Mouse (Mus musculus) heart, embryonic 16.5 days (tissue): ENCODE measurements around the gene Kif17. TPM values are rescaled to one million over a fixed set of nuclear protein-coding genes. Genes with fewer than 3 reads are reported as not detected.

Source experiments
- ATAC-seq: fragments of 200-750 bp; cut with Nextera tagmentation; replicated peaks from 2 replicates; pipeline ENCODE4 v1.8.0; 2017; ENCODE audit warnings: moderate number of reproducible peaks; ENCODE audit not compliant: insufficient read depth, low FRiP score; ENCODE audit errors: extremely low read depth
- H3K27ac ChIP-seq: fragments of 300-500 bp; sonication (generic); 2 replicates; pipeline ENCODE4 v1.5.1; 2014; ENCODE audit warnings: mild to moderate bottlenecking, low read length, control low read depth, moderate library complexity
- H3K27me3 ChIP-seq: fragments of 300-500 bp; sonication (generic); 2 replicates; pipeline ENCODE4 v1.6.1; 2014; ENCODE audit warnings: low read length, mixed read lengths; ENCODE audit not compliant: control insufficient read depth, insufficient read depth
- H3K36me3 ChIP-seq: fragments of 300-500 bp; sonication (generic); 2 replicates; pipeline ENCODE4 v1.6.1; 2014; ENCODE audit not compliant: control insufficient read depth, insufficient read depth
- H3K4me1 ChIP-seq: fragments of 300-500 bp; sonication (generic); 2 replicates; pipeline ENCODE4 v1.6.1; 2014; ENCODE audit warnings: low read length, mixed read lengths; ENCODE audit not compliant: control insufficient read depth, insufficient read depth
- H3K4me2 ChIP-seq: fragments of 300-500 bp; sonication (generic); 2 replicates; pipeline ENCODE4 v1.6.1; 2014; ENCODE audit warnings: low read depth, mild to moderate bottlenecking, control low read depth, low read length
- H3K4me3 ChIP-seq: fragments of 300-500 bp; sonication (generic); 2 replicates; pipeline ENCODE4 v1.5.1; 2014; ENCODE audit warnings: mild to moderate bottlenecking, control low read depth, low read length
- H3K9ac ChIP-seq: fragments of 300-500 bp; sonication (generic); 2 replicates; pipeline ENCODE4 v1.6.1; 2014; ENCODE audit warnings: low read length, control low read depth
- H3K9me3 ChIP-seq: fragments of 300-500 bp; sonication (generic); replicated peaks from 2 replicates; pipeline ENCODE4 v1.6.1; 2016; ENCODE audit warnings: low read length; ENCODE audit not compliant: control insufficient read depth
- WGBS: fragments of 180-500 bp; shearing (Covaris S2); extraction: QIAGEN DNeasy Blood & Tissue Kit; methylation state at CpG from one replicate; pipeline ENCODE4 v1.1.7; 2014; 5-methylcytosine and 5-hydroxymethylcytosine counted together
- polyA plus RNA-seq: library from polyadenylated mRNA; unstranded; fragments of >200 nt; fragmentation: Nextera tagmentation; extraction: Ambion mirVana; gene quantifications from 2 replicates; pipeline ENCODE4 v1.2.1, GENCODE M21; 2015

Gene Kif17
- polyA plus RNA-seq, 1 experiment from 2014 or later: 0.68 TPM

DNA sequence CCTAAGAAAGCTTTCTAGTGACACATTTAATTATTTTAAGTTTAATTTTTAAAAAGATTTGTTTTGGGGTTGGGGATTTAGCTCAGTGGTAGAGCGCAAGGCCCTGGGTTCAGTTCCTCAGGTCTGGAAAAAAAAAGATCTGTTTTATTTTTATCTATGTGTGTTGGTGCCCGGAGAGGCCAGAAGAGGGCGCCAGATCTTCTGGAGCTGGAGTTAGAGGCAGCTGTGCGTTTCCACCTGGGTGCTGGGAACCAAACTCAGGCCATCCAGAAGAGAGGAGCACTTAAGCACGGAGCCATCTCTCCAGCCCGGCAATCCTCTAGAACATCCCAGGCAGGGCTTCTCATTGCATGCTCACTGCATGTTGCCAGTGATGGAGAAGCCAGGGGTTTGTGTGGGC lies 66.1 kb downstream of the Kif17 start:
- peaks cover 5% of the 10 kb centered on the region for H3K4me1 ChIP-seq
- no peak overlapping the region for H3K9ac ChIP-seq
- no peak overlapping the region for H3K4me3 ChIP-seq
- no peak for ATAC-seq
- 89% methylated on average over 6 of the region's 6 CpGs for WGBS
- no peak overlapping the region for H3K4me2 ChIP-seq
- no peak overlapping the region for H3K27ac ChIP-seq
- H3K9me3 ChIP-seq: 0 out of 2 replicates have a peak, but pooled peaks cover 4% of the 10 kb centered on the region
- no peaks in the 10 kb centered on the region for H3K27me3 ChIP-seq
- peaks cover 43% of the 10 kb centered on the region for H3K36me3 ChIP-seq

DNA sequence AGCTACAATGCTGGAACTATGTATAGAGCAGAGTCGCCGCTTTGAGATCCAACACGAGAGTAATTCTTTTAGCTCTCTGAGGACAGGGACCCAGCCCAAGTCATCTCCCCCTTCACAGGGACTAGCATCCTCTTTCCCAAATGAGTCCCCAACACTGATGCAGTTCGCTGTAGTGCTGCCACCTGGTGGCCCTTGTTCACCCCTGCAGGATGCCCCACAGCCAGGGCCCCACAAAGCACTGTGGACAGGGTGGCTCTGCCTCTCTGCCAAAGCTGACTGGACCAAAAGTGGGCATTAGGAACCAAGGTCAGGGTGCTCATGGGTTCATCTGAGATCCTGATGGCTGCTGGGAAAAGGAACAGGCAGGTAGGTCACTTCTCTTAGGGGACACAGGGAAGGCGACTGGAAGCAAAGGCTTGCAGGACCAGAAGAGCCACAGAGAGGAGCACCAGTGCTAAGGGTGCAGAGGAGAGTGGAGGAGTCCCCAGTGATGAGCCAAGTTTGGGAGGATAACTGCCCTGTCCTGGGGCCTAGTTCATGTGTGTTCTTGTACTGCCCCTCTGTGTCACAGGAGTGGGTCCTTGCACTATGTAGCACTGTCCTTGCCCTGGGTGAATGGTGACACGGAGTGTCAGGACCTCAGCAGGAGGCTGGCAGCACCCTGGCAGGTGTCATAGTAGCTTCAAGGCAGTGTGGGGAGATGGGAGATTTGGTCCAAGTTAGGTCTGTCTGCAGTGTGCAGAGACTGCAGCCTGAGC lies 68.5 kb downstream of the Kif17 start:
- Histone ChIP-seq H3K27me3 (no peaks in the 10 kb centered on the region), H3K27ac (no peak overlapping the region), H3K9me3 (0 out of 2 replicates have a peak, but pooled peaks cover 4% of the 10 kb centered on the region), H3K36me3 (peaks cover 24% of the 10 kb centered on the region), H3K4me2 (no peak overlapping the region), H3K4me3 (no peak overlapping the region), H3K9ac (no peak overlapping the region), H3K4me1 (peaks cover 25% of the 10 kb centered on the region)
- 50% methylated on average over 6 of the region's 6 CpGs for WGBS
- no peak for ATAC-seq

GRCm38 (mm10) chr4:138319508-138319907 lies 69.3 kb downstream of the Kif17 start:
- H3K4me1 ChIP-seq: peaks cover 33% of the 10 kb centered on the region
- H3K27me3 ChIP-seq: no peaks in the 10 kb centered on the region
- peaks cover 16% of the 10 kb centered on the region for H3K36me3 ChIP-seq
- H3K9me3 ChIP-seq: 0 out of 2 replicates have a peak, but pooled peaks cover 4% of the 10 kb centered on the region
- no peak overlapping the region for H3K27ac ChIP-seq
- H3K9ac ChIP-seq: no peak overlapping the region
- ATAC-seq: no peak
- no peak overlapping the region for H3K4me3 ChIP-seq
- H3K4me2 ChIP-seq: no peak overlapping the region
- WGBS: 34% methylated on average over 10 of the region's 10 CpGs

GRCm38 (mm10) chr4:138320711-138321110 lies 70.5 kb downstream of the Kif17 start:
- Histone ChIP-seq H3K36me3 (peaks cover 14% of the 10 kb centered on the region), H3K4me3 (no peak overlapping the region), H3K27me3 (no peaks in the 10 kb centered on the region), H3K27ac (no peak overlapping the region), H3K9ac (no peak overlapping the region), H3K4me2 (no peak overlapping the region), H3K4me1 (peaks cover 35% of the 10 kb centered on the region), H3K9me3 (0 out of 2 replicates have a peak, but pooled peaks cover 4% of the 10 kb centered on the region)
- no peak for ATAC-seq
- WGBS: 55% methylated on average over 11 of the region's 11 CpGs

DNA sequence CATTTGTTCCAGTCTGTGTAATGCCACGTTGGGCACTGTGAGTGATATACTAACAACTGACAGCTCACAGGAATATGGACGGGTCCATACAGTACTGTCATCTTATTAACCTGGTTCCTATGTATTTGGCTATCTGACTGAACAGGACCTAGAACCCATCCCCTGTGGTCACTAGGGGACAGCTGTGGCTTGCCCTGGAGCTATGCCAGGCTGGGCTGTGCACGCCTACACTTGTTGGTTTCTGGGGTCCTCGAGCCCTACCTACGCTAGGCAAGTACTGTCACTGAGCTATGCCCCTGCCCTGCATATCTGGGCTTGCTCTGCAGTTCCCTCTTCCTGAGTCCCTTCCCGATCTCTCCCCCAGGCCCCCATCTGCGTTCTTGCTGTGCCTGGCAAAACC lies 71.3 kb downstream of the Kif17 start:
- H3K9ac ChIP-seq: no peak overlapping the region
- 0 out of 2 replicates have a peak, but pooled peaks cover 3% of the 10 kb centered on the region for H3K9me3 ChIP-seq
- ATAC-seq: no peak
- peaks cover 11% of the 10 kb centered on the region for H3K36me3 ChIP-seq
- no peak overlapping the region for H3K27ac ChIP-seq
- WGBS: 72% methylated on average over 7 of the region's 7 CpGs
- no peaks in the 10 kb centered on the region for H3K27me3 ChIP-seq
- H3K4me1 ChIP-seq: peaks cover 37% of the 10 kb centered on the region
- no peak overlapping the region for H3K4me3 ChIP-seq
- no peak overlapping the region for H3K4me2 ChIP-seq

- 50% methylated on average over 4 of the region's 4 CpGs for WGBS
- H3K36me3 ChIP-seq: peaks cover 4% of the 10 kb centered on the region; the same call in 1 of the 2 replicates
- H3K27me3 ChIP-seq: no peaks in the 10 kb centered on the region
- peaks cover 39% of the 10 kb centered on the region for H3K4me1 ChIP-seq
- ATAC-seq: no peak
- no peaks in the 10 kb centered on the region for H3K9me3 ChIP-seq
- no peak overlapping the region for H3K4me3 ChIP-seq
- H3K9ac ChIP-seq: no peak overlapping the region
- H3K27ac ChIP-seq: peak overlapping the region; percentile 98; the same call in 1 of the 2 replicates
- no peak overlapping the region for H3K4me2 ChIP-seq
Measured at GRCm38 (mm10) chr4:138322692-138323091, 72.5 kb downstream of the Kif17 start.

DNA sequence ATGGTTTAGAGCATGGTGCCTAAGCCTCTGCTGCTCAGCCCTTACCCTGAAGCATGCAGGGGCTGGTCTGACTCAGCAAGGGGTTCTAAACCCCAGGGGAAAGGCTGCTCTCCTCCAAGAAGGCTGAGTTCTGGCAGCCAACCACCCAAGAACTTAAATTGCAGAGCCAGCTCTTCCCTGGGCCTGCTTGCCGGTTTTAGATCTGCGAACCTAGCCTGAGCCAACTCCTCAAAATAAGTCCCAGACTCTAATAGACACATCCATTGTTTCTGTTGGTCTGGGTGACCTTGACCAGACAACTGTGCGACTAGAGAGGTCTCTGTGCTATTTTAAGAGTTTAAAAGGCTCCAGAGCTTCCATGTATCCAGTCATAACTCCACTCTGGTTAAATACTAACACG lies 73.5 kb downstream of the Kif17 start:
- Histone ChIP-seq H3K27me3 (no peaks in the 10 kb centered on the region), H3K4me1 (peaks cover 39% of the 10 kb centered on the region), H3K9ac (peak overlapping the region; percentile 18; the same call in 1 of the 2 replicates), H3K4me2 (peak overlapping the region; percentile 49), H3K36me3 (0 out of 2 replicates have a peak, but pooled peaks cover 4% of the 10 kb centered on the region), H3K4me3 (no peak overlapping the region), H3K27ac (peak overlapping the region; percentile 98), H3K9me3 (no peaks in the 10 kb centered on the region; the same call in 1 of the 2 replicates)
- WGBS: 32% methylated on average over 4 of the region's 4 CpGs
- no peak for ATAC-seq

GRCm38 (mm10) chr4:138324451-138324850 lies 74.2 kb downstream of the Kif17 start:
- peaks cover 39% of the 10 kb centered on the region for H3K4me1 ChIP-seq
- ATAC-seq: no peak
- H3K27me3 ChIP-seq: no peaks in the 10 kb centered on the region
- WGBS: 90% methylated on average over 3 of the region's 3 CpGs
- no peak overlapping the region for H3K4me3 ChIP-seq
- H3K36me3 ChIP-seq: 0 out of 2 replicates have a peak, but pooled peaks cover 4% of the 10 kb centered on the region
- peak overlapping the region; percentile 98 for H3K27ac ChIP-seq
- peak overlapping the region; percentile 49 for H3K4me2 ChIP-seq
- H3K9me3 ChIP-seq: no peaks in the 10 kb centered on the region; the same call in 1 of the 2 replicates
- no peak overlapping the region for H3K9ac ChIP-seq

DNA sequence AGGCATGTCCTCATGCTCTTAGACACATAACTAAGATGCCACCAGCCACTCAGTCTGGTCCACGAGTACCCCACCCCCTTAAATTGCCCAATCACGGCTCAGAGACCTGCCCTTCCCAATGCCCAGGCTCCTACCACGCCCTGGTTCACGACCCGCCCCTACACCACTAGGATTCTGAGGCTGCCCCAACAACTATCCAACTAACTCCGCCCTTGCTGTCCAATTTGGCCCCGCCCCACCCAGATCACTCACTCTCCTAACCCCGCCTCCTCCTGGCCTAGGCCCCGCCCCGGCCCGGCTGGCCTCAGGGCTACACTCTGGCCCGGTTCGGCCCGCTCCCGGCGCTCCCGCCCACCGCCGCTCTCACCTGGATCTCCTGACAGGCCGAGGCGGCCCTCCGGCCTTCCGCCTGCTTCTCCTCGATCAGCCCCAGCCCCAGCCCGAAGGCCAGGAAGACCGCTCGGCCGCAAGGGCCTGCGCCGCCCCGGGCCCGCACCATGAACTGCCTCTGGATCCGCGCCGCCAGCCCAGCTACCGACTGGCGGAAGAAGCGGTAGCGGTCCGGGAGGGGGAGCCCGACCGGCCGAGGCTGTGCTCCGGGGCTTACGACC lies 75.3 kb downstream of the Kif17 start:
- Histone ChIP-seq H3K27me3 (peaks cover 4% of the 10 kb centered on the region; the same call in 1 of the 2 replicates), H3K27ac (peak overlapping the region; percentile 99), H3K36me3 (0 out of 2 replicates have a peak, but pooled peaks cover under 1% of the 10 kb centered on the region), H3K9ac (peak overlapping the region; percentile 96), H3K4me1 (peaks cover 38% of the 10 kb centered on the region), H3K4me3 (peak overlapping the region; percentile 89), H3K4me2 (peak overlapping the region; percentile 73), H3K9me3 (no peaks in the 10 kb centered on the region; the same call in 1 of the 2 replicates)
- peak; percentile 90 for ATAC-seq
- WGBS: under 1% methylated on average over 45 of the region's 45 CpGs
